Mouse (Mus musculus): ENCODE measurements around the gene Wsb2.

Gene Wsb2

DNA sequence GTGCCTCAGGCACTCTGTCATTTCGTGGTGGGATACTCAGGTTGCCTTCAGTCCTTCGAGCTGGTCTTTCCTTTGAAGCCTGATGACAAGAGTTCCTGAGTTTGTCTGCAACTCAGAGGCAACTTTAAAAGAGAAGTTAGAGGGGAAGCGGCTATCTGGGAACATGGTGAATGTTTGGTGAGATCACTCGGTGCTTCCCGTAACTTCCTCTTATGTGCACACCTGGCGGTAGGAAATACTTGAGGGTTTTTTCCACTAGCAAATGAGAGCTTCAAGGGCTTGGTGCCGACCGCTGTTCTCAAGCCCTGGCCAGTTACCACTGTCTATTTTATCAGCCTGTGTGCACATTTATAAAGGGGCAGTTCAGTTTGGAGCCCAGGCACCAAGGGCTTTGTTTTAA lies 3.0 kb upstream of the Wsb2 start:
- in situ Hi-C loops (cut with MboI; ENCODE audit: low pct_unique_long_range_greater_than_20kb in 1 of 2, low sequenced_read_pairs in 2 of 2, unreplicated experiment in 1 of 2), result no loop called here

DNA sequence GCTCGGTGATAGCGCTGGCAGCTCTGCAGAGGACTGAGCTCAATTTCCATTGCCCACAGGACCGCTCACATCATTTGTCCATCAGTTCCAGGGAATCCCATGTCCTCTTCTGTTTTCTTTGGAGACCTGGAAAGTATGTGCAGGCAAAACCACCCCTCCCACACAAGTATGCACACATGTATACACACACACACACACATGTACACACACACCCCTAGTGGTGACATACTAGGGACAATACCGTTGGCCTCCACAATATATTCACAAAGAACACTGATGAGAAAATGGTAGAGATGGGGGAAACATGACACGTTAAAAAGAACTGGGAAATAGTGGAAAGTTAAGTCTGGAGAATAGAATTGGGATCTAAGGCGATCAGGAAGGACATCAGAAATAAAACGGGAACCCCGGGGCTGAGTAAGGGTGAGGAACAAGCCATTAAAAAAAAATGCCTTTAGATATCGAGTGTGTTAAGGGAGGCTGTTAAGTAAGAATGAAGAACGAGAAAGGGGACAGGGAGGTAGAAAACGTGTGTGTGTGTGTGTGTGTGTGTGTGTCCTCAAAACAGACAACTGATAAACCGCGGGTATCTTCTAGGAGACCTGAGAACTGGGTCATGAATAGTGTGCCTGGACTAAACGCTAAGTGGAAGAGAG lies 1.3 kb upstream of the Wsb2 start:
- in situ Hi-C loops (cut with MboI; ENCODE audit: low pct_unique_long_range_greater_than_20kb in 1 of 2, low sequenced_read_pairs in 2 of 2, unreplicated experiment in 1 of 2), result no loop called here

DNA sequence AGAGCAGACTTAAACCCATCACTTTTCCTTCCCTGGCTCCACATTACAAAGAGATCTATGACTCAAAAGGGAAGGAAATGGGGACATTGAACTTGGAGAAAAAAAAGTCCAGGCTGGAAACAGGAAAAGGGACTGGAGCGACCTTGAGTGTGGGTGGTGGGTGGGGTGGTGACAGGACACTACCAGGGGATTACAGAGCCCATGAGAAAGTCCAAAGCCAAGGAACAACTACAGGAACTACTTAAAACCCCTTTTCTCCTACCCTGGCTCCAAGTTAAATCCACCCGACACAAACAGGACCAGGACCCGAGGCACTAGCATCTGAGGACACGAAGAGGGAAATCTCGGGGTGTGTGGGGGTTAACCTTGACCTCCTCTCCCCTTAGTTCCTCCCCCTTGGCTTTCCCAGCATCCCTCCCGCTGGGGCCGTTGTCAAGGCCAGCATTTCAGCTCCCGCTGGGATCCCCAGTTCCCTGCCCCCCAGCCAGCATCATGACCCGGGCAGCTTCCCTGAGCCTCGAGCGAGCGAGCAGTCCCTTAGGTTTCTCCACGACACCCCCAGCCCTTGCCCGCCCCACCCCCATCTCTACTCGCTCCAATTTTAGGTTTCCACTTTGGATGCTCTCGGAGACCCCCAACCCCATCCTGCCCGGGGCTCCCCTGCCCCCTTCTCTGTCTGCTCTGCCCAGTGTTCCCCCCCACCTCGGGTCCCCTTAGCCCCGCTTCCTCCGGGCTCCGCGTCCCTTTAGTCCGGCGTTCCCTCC lies 557 bp upstream of the Wsb2 start:
- in situ Hi-C loops (cut with MboI; ENCODE audit: low pct_unique_long_range_greater_than_20kb in 1 of 2, low sequenced_read_pairs in 2 of 2, unreplicated experiment in 1 of 2), result no loop called here

DNA sequence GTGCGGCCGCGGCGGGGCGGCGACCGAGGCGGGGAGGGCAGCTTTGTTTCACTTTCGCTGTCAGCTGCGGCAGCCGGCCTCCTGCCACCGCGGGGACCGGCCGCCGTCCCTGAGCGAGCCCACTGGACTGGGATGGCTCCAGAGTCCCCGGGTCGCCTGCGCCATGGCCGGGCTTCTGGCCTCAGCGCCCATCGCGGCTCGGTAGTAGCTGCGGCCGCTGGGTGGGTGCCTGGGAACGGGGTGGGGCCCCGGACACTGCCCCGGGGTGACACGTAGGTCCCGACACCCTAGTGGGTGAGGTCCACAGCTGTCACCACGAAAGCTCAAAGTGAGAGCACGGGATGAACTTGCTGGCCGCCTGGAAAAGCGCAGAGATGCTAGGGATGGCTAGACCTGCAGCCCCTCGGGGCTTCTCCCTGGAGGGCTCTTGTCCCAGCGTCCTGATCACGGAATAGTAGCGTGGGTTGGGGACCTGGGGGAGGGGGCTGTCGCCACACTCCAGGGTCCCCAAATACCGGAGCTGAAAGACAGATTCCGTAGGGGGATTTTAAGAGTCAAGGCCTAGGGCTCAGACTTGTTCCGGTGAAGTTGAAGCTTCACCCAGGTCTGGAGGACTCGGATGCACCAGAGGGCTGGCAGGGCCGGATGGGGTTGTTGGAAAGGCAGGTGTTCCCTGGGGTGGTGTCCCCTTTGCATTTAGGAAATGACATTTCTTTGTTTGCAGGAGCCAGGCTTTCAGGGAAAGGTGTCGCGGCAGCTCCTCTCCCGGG lies 559 bp downstream of the Wsb2 start:
- in situ Hi-C loops (cut with MboI; ENCODE audit: low pct_unique_long_range_greater_than_20kb in 1 of 2, low sequenced_read_pairs in 2 of 2, unreplicated experiment in 1 of 2), result no loop called here

DNA sequence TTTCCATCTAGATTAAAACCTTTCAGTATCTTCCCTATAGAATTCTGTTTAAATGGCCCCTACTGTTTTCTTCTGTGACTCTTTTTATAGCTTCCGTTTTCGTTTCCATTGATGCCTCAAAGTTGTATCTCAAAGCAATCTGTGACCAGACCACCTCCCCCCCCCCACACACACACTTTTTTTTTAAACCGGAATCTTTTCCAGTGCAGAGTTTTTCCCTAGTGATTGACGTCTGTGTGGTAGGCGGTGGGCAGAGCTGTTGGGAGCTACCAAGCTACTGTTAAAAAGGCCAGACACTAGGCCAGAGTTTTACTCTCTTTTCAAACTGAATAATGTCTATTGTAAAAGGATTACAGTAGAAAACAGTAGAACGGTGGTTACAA lies 1.1 kb downstream of the Wsb2 start:
- in situ Hi-C loops (cut with MboI; ENCODE audit: low pct_unique_long_range_greater_than_20kb in 1 of 2, low sequenced_read_pairs in 2 of 2, unreplicated experiment in 1 of 2), result no loop called here

DNA sequence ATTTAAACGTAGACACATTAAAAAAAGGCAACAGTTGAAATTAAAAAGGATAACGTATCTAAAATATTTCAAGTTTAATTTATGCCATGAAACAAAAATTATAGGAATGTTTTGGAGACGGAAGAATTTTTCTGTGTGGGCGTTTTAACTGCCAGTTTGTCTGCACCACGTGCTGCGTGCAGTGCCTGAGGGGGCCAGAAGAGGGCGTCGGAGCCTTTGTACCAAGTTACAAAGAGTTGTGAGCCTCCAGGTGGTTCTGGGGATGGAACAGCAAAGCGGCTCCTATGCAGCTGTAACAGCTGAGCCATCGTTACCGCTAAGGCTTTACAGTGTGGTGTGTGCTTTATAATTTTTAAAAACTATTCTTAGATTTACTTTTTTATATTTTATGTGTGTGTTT lies 1.6 kb downstream of the Wsb2 start:
- in situ Hi-C loops (cut with MboI; ENCODE audit: low pct_unique_long_range_greater_than_20kb in 1 of 2, low sequenced_read_pairs in 2 of 2, unreplicated experiment in 1 of 2), result no loop called here

DNA sequence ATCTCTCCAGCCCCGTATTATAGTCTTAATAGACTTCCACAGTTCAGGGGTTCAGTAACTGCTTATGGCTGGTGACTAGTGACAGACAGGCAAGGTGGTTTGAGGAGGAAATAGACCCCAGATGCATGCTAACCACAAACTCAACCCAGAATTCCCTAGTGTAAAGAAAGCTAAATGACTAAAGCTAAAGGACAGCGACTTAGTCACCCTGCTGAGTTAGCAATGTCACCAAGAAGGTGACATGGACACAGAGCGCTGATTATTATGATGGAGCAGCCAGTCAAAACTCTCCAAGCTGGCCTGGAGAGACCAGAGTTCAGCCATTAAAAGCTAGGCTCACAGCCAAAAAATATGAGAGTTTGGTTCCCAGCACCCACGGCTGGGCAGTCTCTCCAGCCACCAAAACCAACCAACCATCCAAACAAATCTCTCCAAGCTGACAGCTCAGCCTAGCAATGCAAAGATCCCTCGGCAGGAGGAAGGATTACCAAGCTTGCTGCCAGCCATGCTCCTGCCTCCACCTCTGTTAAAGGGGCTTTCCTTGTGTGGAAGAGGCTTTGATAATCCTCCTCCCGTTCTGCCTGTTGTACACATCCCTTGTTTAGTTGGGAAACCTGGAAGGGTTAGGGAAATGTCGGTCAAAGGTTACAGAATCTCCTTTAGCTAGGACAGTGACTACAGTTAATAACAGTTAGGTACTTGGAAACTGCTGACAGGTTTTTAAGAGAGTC lies 2.6 kb downstream of the Wsb2 start:
- in situ Hi-C loops (cut with MboI; ENCODE audit: low pct_unique_long_range_greater_than_20kb in 1 of 2, low sequenced_read_pairs in 2 of 2, unreplicated experiment in 1 of 2), result no loop called here

DNA sequence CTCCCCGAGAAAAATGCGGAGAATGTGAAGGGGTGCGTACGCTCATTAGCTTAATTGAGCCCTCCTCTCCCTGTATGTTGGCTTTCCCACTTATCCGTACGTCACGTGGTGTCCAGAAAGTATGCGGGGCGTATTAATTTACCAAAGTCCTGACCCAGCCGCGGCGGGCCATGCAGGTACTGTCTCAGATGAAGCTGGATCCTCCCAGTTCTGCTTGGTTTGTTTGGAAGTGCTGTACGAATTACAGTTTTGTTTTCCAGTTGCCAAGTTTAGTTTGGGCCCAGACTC lies 3.1 kb downstream of the Wsb2 start:
- in situ Hi-C loops (cut with MboI; ENCODE audit: low pct_unique_long_range_greater_than_20kb in 1 of 2, low sequenced_read_pairs in 2 of 2, unreplicated experiment in 1 of 2), result no loop called here

DNA sequence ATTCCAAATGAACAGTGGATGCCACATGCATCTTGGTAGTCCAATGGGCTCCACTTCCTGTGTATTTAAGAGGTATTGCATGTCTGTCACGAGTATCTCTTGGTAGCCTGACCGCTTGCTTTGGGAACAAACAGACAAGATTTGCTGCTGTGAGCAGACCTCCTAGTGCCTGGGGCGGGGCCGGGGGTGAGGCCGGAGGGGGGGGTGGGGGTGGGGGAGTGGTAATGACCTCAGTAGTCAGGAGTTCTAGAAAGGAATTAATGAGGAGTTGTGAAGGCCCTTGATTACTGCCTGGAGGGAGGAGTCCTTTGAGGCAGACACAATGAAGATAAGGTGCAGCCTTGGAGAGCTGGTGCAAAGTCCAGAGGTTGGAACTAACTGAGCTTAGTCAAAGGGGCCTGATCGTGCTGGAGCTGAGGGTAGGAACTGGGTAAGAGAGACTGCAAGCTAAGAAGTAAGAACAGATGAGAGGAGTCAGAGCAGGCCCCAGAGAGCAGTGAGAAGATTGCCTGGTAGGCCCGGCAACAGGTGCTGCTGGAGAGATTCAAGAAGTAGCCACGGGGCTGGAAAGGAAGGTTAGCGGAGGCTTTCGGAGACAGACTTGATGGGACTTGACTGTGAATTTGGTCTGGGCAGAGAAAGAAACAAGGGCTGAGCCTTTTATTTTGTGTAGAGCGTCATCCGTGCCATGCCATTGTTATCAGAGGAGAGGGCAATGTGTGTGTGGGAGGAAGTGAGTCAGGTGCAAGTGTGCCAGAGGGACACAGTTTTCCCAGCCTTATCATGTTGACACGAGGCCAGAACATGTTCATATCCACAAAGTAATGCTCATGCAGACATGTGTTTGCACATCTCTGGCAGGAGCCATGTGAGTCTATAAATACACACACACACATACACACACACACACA lies 3.8 kb downstream of the Wsb2 start:
- in situ Hi-C loops (cut with MboI; ENCODE audit: low pct_unique_long_range_greater_than_20kb in 1 of 2, low sequenced_read_pairs in 2 of 2, unreplicated experiment in 1 of 2), result no loop called here

DNA sequence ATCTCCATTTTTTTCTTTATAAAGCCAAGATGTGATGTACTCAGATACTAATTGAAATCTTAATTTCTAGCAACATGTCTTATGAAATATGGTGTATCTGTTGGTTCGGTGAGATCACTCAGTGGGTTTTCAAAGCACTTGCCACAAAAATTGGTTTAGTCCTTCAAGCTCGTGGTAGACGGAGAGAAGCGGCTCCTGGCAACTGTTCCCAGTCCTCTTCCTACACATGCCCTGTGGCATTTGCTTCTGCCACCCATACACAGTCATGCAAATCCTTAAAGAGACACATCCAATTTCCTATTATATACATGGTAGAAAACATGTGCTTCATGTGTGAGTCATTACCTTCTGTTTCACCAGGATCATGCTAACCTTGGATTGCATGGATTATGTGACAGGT lies 4.5 kb downstream of the Wsb2 start:
- in situ Hi-C loops (cut with MboI; ENCODE audit: low pct_unique_long_range_greater_than_20kb in 1 of 2, low sequenced_read_pairs in 2 of 2, unreplicated experiment in 1 of 2), result no loop called here

DNA sequence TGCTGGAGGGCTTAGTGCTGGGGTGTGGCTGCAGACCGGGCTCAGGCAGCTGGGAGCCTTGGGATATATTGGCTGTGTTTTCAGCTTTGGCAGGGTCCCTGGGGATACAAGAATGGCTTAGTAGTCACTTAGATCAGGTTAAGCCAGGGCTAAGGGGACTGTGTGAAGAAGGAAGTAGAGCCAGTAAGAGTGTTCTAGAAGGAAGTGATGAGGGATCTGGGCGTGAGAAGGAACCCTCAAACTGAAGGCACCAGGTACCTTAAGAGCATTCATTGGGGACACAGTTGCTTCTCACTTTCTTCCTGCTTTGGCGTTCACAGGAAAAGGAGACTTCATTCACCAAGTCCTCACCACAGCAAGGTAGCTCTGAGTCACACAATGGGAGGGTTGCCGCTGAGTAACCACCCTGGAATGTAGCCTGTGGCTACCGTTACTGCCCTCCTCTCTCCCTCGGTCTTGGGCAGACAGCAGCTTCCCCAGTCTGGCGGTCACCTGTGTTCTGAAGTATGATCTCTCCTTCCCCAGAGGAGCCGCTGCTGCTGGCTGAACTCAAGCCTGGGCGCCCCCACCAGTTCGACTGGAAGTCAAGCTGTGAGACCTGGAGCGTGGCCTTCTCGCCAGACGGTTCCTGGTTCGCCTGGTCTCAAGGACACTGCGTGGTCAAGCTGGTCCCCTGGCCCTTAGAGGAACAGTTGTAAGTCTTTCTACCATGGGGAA lies 6.1 kb downstream of the Wsb2 start:
- in situ Hi-C loops (cut with MboI; ENCODE audit: low pct_unique_long_range_greater_than_20kb in 1 of 2, low sequenced_read_pairs in 2 of 2, unreplicated experiment in 1 of 2), result no loop called here

DNA sequence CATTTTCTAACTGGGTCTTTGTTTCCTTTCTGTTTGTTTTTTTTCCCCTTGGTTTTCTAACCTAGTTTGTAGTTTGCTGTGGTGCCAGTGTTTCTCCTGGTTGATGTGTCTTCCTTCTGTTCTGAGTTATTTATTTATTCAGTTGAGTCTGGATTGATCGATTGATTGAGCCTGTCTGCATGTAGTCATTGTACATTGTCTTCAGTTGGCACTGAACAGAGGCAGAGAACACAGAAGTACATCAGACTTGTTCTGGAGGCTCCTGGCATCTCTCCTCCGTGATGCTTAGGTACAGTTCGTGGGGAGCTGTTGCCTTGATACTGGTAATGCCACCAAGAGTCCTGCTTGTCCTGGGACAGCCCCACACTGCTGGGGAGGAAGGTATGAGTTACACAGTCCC lies 7.7 kb downstream of the Wsb2 start:
- in situ Hi-C loops (cut with MboI; ENCODE audit: low pct_unique_long_range_greater_than_20kb in 1 of 2, low sequenced_read_pairs in 2 of 2, unreplicated experiment in 1 of 2), result no loop called here

DNA sequence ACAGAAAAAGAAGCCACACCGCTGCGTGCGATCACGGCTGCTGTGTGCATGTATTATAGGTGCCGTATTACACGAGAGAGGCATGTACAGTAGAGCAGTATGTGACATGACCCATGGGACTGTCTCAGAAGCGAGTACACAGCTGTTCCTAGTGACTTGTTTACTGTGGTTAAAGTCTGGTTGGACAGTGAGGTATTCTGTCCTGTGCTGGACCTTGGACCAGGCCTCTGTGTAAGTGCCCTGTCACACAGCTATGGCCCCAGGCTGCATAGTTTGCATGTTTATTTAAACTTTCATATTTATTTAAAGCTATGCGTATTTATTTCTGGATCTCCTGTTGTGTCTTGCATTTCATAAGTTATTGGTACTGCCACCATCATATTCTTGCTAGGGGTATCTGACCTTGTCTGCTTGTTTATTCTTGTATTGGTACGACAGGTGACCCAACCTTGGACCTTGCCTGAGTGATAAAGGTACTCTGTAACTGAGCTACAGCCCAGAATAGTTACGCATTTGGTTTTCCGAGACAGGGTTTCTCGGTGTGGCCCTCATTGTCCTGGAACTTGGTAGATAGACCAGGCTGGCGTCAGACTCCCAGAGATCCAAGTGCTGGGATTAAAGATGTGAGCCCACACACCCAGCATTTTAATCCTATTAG lies 8.9 kb downstream of the Wsb2 start:
- in situ Hi-C loops (cut with MboI; ENCODE audit: low pct_unique_long_range_greater_than_20kb in 1 of 2, low sequenced_read_pairs in 2 of 2, unreplicated experiment in 1 of 2), result no loop called here

DNA sequence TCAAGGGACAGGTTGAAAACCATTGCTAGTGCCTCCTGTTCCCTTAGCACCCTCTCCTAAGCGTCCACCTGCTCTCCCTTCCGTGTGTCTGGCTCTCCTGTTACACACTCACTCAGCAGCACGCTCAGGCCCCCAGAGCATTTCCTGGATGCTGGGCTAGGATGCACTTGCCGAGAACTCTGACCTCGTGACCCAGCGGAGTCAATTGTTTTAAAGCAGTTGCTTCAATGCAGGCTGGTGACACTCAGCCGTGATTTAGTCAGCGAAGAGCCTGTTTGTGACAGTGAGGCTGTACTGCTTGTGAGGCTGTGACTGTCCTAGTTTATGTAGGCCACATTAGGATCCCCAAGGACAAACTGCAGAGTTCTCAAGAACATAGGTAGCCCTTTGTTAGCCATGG lies 10.1 kb downstream of the Wsb2 start:
- in situ Hi-C loops (cut with MboI; ENCODE audit: low pct_unique_long_range_greater_than_20kb in 1 of 2, low sequenced_read_pairs in 2 of 2, unreplicated experiment in 1 of 2), result no loop called here

DNA sequence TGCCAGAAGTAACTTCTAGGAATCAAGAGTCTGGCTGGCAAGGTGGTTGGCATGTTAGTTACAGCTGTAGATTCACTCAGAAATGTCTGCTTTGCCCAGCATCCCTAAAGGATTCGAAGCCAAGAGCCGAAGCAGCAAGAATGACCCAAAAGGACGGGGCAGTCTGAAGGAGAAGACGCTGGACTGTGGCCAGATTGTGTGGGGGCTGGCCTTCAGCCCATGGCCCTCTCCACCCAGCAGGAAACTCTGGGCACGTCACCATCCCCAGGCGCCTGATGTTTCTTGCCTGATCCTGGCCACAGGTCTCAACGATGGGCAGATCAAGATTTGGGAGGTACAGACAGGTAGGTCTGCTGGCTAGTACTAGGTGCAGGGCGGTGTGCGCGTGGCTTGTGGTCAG lies 13.5 kb downstream of the Wsb2 start:
- in situ Hi-C loops (cut with MboI; ENCODE audit: low pct_unique_long_range_greater_than_20kb in 1 of 2, low sequenced_read_pairs in 2 of 2, unreplicated experiment in 1 of 2), result no loop called here

DNA sequence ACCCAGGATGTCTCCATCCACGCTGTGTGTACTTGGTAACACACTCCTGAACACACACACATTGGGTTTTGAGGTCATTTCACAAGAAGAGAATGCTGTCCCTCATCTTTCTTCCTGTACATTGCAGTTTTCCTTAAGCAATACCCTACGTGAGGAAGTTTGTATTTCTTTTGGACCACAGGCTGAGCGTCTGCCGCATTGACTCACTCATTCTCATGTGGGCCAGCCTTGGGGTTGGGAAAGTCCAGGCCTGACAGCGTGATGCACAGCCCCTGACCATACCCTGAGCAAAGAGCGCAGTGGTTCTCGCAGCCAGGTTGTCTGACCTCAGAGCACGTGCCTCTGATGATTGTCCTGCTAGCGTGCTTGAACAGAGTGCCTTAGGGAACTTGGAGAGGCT lies 16.3 kb downstream of the Wsb2 start:
- in situ Hi-C loops (cut with MboI; ENCODE audit: low pct_unique_long_range_greater_than_20kb in 1 of 2, low sequenced_read_pairs in 2 of 2, unreplicated experiment in 1 of 2), result no loop called here

DNA sequence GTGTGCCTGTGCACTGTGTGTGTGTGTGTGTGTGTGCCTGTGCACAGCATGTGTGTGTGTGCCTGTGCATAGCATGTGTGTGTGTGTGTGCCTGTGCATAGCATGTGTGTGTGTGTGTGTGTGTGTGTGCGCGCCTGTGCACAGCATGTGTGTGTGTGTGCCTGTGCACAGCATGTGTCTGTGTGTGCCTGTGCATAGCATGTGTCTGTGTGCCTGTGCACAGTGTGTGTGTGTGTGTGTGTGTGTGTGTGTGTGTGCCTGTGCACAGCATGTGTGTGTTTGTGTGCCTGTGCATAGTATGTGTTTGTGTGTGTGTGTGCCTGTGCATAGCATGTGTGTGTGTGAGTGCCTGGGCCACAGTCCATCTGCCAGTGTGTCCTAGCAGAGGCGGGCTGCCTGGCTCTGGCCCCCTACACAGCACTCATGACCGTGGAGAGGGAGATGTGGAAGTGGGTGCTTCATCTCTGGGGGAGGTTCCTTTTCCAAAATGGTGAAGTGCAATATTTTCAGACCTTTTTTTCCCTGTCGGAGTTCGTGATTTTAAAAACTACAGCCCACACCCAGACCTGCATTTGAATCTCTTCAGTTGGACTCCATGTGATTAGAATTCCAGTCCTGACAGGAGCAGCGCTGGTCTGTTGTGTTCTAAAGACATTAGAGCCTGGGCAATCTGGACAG lies 17.4 kb downstream of the Wsb2 start:
- in situ Hi-C loops (cut with MboI; ENCODE audit: low pct_unique_long_range_greater_than_20kb in 1 of 2, low sequenced_read_pairs in 2 of 2, unreplicated experiment in 1 of 2), result no loop called here

Measured in mouse embryonic stem cell (cell line).